Mouse (Mus musculus): Measurements from ENCODE around the gene Basp1.

- TF ChIP-seq GATA1 (IDR thresholded peaks at IDR 0.05; ENCODE audit: low read length): no peak
- TF ChIP-seq TAL1 (IDR thresholded peaks at IDR 0.05; ENCODE audit: low read length): no peak
Measured at GRCm38 (mm10) chr15:25378707-25379106, 34.9 kb downstream of the Basp1 start.
